Mouse (Mus musculus): ENCODE measurements around the gene Prmt9.

Gene Prmt9

DNA sequence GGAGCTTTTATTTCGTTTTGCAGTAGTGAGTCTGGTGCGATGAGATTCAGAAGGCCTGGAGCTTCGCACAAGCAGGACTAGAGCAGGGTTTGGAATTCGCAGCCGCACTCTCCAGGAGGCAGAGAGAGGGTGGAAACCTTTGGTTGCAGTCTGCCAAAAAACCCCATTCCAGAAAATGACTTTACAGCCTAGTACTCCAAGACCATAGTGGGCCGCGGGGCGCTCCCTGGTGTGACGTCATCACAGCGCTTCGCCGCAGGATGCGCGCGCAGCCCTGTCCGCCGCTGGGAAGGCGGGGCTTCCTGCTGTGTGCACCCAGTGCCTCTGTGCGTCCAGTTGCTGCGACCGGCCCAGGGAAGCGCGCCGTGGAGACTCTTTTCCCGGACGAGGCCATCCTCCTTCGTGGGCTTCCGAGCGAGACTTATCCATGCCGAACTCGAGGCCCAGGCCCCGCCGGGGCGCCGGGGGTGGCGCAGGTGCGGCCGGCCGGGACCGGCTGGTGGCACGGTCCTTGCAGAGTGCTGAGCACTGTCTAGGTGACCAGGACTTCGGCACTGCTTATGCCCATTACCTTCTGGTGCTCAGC, at the start of gene Prmt9:
Gene Prmt9 (plus strand): TSS at position 277 of the 586 bp plus-strand sequence.
- DNase-seq: peak; percentile 95

DNA sequence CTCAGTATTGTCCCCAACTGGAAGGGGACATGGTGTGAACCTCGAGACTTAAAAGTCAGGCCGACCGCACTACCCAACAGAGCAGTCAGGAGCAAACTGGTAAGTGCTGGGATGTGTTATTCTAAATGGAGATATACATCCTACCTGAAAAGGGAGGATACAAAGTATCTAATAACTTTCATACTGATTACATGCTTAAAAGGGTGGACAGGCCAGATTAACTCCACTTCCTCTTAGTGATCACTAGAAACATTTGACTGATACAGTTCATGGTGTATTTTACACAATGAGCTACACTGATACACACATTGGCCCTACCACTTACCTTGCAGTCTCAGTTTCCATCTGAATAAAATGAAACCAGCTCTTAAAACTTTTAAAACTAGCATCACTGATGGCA, 48.9 kb upstream of the Prmt9 start:
- DNase-seq: no peak

GRCm38 (mm10) chr8:77501131-77501530, 48.1 kb upstream of the Prmt9 start:
- no peak for DNase-seq

- no peak for DNase-seq
Measured at GRCm38 (mm10) chr8:77502547-77502946, 46.6 kb upstream of the Prmt9 start.

DNA sequence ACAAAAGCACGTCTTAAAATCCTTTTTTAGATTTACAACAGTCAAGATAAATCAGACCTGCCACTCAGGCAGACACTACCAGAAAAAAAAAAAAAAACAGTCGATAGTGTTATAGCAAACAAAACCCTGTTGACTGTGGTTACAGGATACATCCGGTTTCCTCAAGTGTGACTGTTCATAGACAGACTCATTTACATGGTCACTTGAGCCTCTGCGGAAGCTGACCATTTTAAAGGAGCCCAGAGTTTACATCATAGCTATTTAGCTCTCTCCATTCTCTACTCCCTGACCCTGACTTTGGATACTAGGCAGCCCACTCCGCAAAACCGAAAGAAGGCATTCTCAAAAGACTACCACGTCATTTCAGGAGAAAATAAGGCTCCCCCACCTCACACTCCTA, 42.7 kb upstream of the Prmt9 start:
- DNase-seq: no peak

GRCm38 (mm10) chr8:77507510-77508035, 41.6 kb upstream of the Prmt9 start:
- no peak for DNase-seq

- no peak for DNase-seq
Measured at GRCm38 (mm10) chr8:77509044-77509443, 40.2 kb upstream of the Prmt9 start.

- no peak for DNase-seq
Measured at GRCm38 (mm10) chr8:77510426-77510825, 38.8 kb upstream of the Prmt9 start.

DNA sequence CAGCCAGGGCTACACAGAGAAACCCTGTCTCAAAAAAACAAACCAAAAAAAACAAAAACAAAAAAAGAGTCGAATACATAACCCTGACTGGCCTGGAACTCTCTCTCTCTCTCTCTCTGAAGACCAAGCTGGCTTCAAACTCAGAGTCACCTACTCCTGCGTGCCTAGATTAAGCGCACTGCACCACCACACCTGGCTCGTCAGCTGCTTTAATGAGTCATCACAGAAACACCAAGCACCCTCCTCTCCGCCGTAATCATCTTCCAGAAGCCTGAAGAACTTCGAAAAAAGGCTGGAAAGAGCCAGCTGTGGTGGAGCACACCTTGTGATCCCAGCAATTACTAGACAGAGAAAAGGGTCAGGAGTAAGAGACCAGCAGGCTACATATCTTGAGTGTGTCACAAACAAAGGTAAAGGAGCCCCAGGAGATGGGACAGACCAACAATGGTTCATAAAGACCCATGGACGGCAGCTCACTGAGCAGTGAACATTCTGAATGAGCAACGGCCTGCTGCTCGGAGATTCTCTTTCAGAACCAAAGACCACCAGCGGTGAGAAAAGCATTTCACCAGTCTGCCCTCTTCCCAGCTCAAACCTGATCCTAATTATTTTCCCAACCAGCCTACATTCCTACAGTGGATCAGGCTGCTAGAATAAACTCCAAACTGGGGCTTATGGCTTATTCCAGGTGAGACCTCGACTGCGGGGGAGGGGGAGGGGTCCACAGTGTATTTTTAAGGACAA, 37.3 kb upstream of the Prmt9 start:
- DNase-seq: no peak

DNA sequence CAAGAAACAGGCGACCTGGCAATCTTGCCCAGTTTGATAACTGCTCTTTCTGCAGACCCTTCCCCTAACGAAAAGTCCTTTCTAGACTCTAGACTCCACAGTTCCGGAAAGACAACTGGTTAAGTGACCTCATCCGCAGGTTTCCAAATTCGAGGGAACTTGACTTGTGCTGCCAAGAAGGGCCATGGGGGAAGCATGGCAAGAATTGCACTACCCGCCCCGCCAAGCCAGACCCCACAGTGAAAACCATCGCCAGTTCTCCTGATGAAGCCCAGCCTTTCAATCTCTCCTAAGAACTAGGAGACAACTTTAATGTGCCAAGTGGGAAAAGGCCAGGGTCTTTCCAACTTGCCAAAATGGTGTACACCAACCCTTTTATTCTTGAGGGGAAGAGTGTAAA, 34.0 kb upstream of the Prmt9 start:
- no peak for DNase-seq

GRCm38 (mm10) chr8:77515786-77516185, 33.4 kb upstream of the Prmt9 start:
- DNase-seq: no peak

GRCm38 (mm10) chr8:77516845-77517244, 32.4 kb upstream of the Prmt9 start:
- no peak for DNase-seq

- DNase-seq: peak; percentile 89
Measured at GRCm38 (mm10) chr8:77517301-77518200, 31.6 kb upstream of the Prmt9 start, which contains the start of gene Arhgap10. Gene Arhgap10 (minus strand): TSS chr8:77517953.

DNA sequence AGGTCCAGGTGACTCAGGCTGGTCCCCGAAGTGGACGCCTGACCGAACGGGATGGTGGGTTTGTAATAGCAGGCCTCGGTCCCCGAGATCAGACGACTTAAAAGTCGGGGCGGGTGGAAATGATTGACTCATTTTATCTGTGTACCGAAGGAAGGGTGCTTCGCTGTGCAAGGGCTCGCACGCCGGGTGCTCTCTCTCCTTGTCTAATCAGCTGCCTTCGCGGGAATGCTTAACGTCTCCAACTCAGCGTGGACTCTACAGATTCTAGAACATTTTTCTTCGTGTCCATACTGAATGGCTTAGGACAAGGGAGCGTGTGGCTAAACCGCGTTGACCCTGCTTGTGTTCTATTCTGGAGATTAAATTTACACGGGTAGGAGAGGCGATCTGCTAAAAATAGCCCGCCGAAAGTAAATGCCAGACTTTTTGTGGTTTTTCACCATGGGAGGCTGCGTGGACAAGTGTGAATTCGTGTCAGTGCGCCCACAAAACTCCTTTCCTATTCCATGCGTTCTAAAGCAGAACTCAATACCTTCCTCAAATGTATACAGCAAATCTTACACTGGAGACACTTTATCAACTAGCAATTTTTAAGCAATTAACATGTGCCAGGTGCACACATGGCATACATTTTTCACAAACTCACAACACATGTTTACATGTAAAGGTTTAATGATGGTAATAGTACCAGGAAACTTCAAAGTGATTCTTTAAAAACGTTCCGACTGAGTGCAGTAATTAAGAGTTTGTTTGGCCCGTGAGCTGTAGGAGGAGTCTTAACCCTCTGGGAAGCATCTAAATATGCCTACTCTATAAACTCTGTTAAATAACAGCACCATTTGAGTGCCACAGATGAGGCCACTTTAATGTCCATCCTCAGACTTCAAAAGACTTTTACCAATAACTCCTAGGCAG, 30.7 kb upstream of the Prmt9 start:
- DNase-seq: no peak

- DNase-seq: no peak
Measured at GRCm38 (mm10) chr8:77520601-77521000, 28.6 kb upstream of the Prmt9 start.

DNA sequence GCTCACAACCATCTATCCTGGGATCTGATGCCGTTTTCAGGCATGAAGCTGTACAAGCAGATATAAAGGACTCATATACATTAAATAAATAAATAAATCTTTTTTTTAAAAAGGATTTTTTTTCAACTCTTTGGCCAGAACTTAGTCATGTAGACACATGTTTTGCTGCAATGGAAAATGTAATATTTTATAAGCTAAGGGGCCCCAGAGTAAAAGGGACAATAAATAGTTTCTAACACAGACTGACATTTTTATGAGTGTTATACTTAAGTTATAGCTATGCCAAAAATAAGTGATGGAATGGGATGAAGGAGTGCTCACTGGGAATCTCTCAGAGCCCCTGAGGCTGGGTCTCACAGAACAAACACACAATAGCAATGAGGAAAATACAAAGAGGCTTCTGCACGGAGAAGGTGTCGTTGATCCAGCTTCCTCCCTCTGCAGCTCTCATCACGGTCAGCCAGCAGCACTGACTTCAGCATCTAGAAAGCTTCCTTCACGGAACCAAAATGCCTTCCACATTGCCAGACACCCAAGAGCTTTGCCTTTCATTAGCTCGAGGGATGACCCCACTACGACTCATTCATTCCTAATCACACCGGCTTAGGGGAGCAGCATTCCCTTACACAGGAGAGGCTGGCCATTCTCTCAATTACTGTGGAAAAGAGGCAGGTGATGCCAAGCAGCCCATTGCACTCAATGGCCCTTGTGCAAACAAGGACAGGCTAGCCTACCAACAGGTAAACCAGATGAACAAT, 28.0 kb upstream of the Prmt9 start:
- DNase-seq: no peak

GRCm38 (mm10) chr8:77522984-77523383, 26.2 kb upstream of the Prmt9 start:
- DNase-seq: no peak

- DNase-seq: no peak
Measured at GRCm38 (mm10) chr8:77524018-77524615, 25.1 kb upstream of the Prmt9 start.

- DNase-seq: no peak
Measured at GRCm38 (mm10) chr8:77524906-77525305, 24.3 kb upstream of the Prmt9 start.

GRCm38 (mm10) chr8:77526130-77526529, 23.1 kb upstream of the Prmt9 start:
- no peak for DNase-seq
